Mouse (Mus musculus) mammary gland, adult 2 months (tissue): ENCODE data around the gene Col6a2. TPM values are rescaled to one million over a fixed set of nuclear protein-coding genes. Genes with fewer than 3 reads are reported as not detected.

ENCODE experiments used
- polyA plus RNA-seq: library from polyadenylated mRNA; depleted of rRNA; stranded (reverse); fragments of >200 nt; gene quantifications from 2 replicates; pipeline ENCODE4 v1.2.3, GENCODE M21; 2012; ENCODE audit warnings: low replicate concordance; rRNA removed

Col6a2 gene
- 297 and 298 TPM in 2 replicates for polyA plus RNA-seq

GRCm38 (mm10) chr10:76622928-76623680, at the start of gene Col6a2:
Gene Col6a2, minus strand, starts transcription at chr10:76623630.

DNA sequence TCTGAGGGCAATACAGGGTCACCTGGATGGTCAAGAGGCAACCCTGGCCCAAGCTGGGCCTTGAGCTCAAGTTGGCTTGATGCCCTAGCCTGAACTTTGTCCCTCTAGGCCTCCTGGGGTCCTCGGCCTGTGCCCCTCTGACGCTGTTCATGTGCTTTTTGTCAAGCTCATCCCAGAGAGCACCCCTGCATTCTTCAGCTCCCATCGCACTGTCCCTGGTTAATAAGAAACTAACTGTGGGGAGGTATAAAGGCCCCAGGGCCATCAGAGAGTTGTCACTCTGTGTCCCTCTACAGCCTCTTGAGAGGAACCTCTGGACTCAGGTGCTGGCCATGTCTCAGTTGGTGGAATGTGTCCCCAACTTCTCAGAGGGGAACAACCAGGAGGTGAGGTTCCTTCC, 48.1 kb downstream of the Col6a2 start, which contains the start of gene Ftcd:
TSS of gene Ftcd (plus strand) at position 275 of the 400 bp plus-strand sequence.

GRCm38 (mm10) chr10:76561972-76562371, 61.5 kb downstream of the Col6a2 start, which contains the start of gene Spatc1l:
Gene Spatc1l, plus strand, starts transcription at chr10:76562272.

Other genes with a start within 250 kb of the Col6a2 start
- gene AC141477.1, start 183.2 kb downstream of the Col6a2 start, polyA plus RNA-seq = not detected in 2 replicates
- gene Pcnt, start 180.8 kb downstream of the Col6a2 start, polyA plus RNA-seq = 13.6 and 14.3 TPM in 2 replicates
- gene 2610028H24Rik, start 174.5 kb downstream of the Col6a2 start, polyA plus RNA-seq = 1.1 TPM in 1 of 2 replicates, not detected in the other
- 17.2 and 23.3 TPM in 2 replicates for gene Mcm3ap, start 154.7 kb downstream of the Col6a2 start, polyA plus RNA-seq
- gene Ybey, start 154.5 kb downstream of the Col6a2 start, polyA plus RNA-seq = 2.7 and 3.1 TPM in 2 replicates
- gene Lss, start 92.0 kb downstream of the Col6a2 start, polyA plus RNA-seq = 36.0 and 41.4 TPM in 2 replicates
- gene Spatc1l, start 61.4 kb downstream of the Col6a2 start, polyA plus RNA-seq = 0.09 and 0.17 TPM in 2 replicates
- gene Ftcd, start 48.0 kb downstream of the Col6a2 start, polyA plus RNA-seq = 0.03 and 1.7 TPM in 2 replicates
- gene Col6a1, start 102.5 kb upstream of the Col6a2 start, polyA plus RNA-seq = 214 and 302 TPM in 2 replicates